Mouse (Mus musculus) liver, adult 2 months (tissue): Measurements from ENCODE around the gene Uhrf1.

Experiments used
- CTCF ChIP-seq: fragments of 200-500 bp; IDR thresholded peaks from 2 replicates; pipeline ENCODE4 v1.5.1; 2011; ENCODE audit warnings: low read depth, low read length, control low read depth
- POLR2A ChIP-seq: fragments of 200-500 bp; IDR thresholded peaks from 2 replicates; pipeline ENCODE4 v1.6.1; 2011; ENCODE audit warnings: low read length, control low read depth; ENCODE audit not compliant: insufficient read depth; ENCODE audit errors: extremely low read depth

GRCm38 (mm10) chr17:56337190-56337589 is 34.1 kb downstream of the Uhrf1 start:
- TF ChIP-seq POLR2A (no peak), CTCF (peak; percentile 69)
